Mouse (Mus musculus) lung, adult 2 months (tissue): Measurements from ENCODE around the gene Lrmda.

Source experiments
- CTCF ChIP-seq: fragments of 200-500 bp; IDR thresholded peaks from 2 replicates; pipeline ENCODE4 v1.5.1; 2011; ENCODE audit warnings: mild to moderate bottlenecking, low read length, control low read depth; ENCODE audit not compliant: insufficient read depth
- POLR2A ChIP-seq: fragments of 200-500 bp; IDR thresholded peaks from 2 replicates; pipeline ENCODE4 v1.6.1; 2011; ENCODE audit warnings: low read depth, mild to moderate bottlenecking, control low read depth, low read length, borderline replicate concordance; ENCODE audit errors: extremely low read depth

DNA sequence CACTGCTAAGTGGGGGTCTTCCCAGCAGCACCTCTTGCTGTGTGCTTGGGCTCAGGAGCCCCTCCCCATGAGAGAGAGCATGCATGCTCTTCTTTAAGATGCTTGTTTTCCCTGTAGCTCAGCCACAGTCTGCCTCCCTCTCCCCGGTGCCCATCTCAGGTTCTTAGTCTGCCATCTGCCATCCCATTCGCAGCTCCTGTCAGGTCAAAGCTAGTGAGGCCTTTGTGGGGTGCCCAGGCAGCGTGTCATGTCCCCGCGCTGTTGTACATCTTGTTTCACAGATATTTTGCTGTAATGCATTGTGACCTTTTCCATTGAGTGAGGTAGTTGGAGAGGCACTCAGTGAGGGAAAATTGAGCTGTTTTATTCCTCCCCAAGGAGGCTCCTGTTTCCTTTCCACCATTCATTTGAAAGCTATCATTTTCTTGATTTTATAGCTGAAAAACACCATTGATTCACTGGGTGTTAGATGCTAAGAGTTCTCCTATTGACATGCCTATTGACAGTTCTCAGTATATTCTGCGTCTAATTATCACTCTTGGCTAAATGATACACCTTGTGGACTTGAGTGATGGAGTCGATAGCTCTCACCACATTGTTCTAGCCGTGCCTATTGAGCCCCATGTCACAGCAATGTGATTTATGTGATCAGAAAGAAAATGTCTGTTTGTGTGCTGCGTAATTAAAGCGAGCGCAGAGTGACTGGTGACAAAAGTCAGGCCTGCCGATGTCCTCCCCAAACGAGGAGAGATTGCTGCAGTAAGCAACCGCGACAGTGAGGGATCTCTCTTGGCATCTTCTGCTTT, 335.5 kb downstream of the Lrmda start:
- TF ChIP-seq CTCF (no peak), POLR2A (no peak)
